In the genomic region with DNA sequence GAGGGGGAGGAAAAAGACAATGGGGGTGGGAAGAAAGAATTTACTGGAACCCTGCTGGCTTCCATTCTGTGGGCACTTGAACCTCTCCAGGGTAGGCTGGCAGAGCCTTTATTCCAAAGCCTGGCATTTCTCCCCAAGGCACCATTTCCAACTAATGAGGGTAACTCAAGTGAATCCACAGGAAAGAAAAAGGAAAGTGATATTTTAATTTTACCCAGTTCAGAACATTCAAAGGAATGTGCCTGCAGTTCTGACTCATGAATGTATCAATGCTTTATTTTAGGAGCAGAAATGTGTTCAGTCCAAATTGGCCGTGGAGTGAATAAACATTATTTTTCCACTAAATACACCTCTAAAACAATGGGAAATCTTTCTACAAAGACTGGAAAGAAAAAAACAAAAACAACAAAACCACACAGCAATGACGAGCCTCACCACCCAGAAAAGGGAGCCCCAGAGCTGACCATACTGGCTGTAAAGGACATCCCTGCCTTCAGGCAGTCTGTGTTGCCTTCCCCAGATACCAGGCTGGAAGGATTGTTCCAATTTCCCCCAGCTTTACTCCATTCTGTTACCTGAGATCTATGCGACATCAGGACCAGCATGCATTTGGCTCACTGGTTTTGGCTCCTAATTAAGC, we compare ENCODE assay signal across 13 mouse cellular contexts.
DNase-seq lines count a peak whose midpoint lies in the region; TF ChIP-seq lines count a peak whose summit lies in the region.
"Had no signal": no experiment of that assay in that cellular context is flagged by ENCODE, and none has a peak within 500 bp of the region (broad histone marks: within the 10 kb centered on the region; RNA-seq: fewer than 3 reads in every experiment).

No protein-coding gene starts in this region.

- H3K4me3 ChIP-seq in lung, adult 2 months (replicated peaks; ENCODE audit: extremely low read depth, low read depth, low read length) = no peak overlapping the region
- H3K4me3 ChIP-seq: gastrocnemius, adult 2 months; heart, embryonic 13.5 days; limb, embryonic 12.5 days had no signal

- TF ChIP-seq POLR2A in lung, adult 2 months (IDR thresholded peaks at IDR 0.05; ENCODE audit: borderline replicate concordance, extremely low read depth, low read depth, low read length) = no peak

- TF ChIP-seq CTCF in lung, adult 2 months (IDR thresholded peaks at IDR 0.05; ENCODE audit: insufficient read depth, low read length) = no peak

- peak; percentile 39 to 70 for DNase-seq in frontal cortex, adult 2 months (ENCODE audit: extremely low spot score in 1 of 2, low spot score in 1 of 2)
- no peak for DNase-seq in frontal cortex, postnatal 25 days (ENCODE audit: low spot score in 2 of 2)
- DNase-seq in retina, embryonic 14.5 days (ENCODE audit: low spot score) = peak; percentile 3
- no peak for DNase-seq in retina, postnatal 1 day
- DNase-seq in layer of hippocampus, adult 9-10 months (ENCODE audit: low spot score) = peak; percentile 18
- peak; percentile 60 for DNase-seq in telencephalon, adult 2 months (ENCODE audit: low read depth, low spot score)
- DNase-seq in testis, postnatal 14 days (ENCODE audit: low spot score) = no peak
- DNase-seq in lung, adult 2 months = no peak
- DNase-seq: adrenal gland, adult 2 months; gastrocnemius, adult 2 months; kidney, postnatal 10 days had no signal

- 71% methylated on average over 3 of the region's 3 CpGs for WGBS in lung, adult 2 months

- H3K4me1 ChIP-seq in lung, adult 2 months (ENCODE audit: control insufficient read depth, insufficient read depth, low read length) = no peaks in the 10 kb centered on the region
- H3K4me1 ChIP-seq: heart, embryonic 13.5 days; limb, embryonic 12.5 days had no signal

Comparison
In these comparisons a context has a peak if more than half of its experiments do, and no peak if none do; other contexts are left out.
1. DNase-seq: peak in frontal cortex, adult 2 months (2 of 2), retina, embryonic 14.5 days (single experiment), layer of hippocampus, adult 9-10 months (single experiment) and telencephalon, adult 2 months (single experiment); none in frontal cortex, postnatal 25 days (0 of 2), retina, postnatal 1 day (single experiment), testis, postnatal 14 days (single experiment) and lung, adult 2 months (single experiment).